Mouse (Mus musculus) hindbrain, postnatal 0 days (tissue): ENCODE results near the gene Lsm14b. TPM values are rescaled to one million over a fixed set of nuclear protein-coding genes. Genes with fewer than 3 reads are reported as not detected.

Experiments used
- ATAC-seq: fragments of 200-750 bp; cut with Nextera tagmentation; 2 replicates; pipeline ENCODE4 v1.8.0; 2017; ENCODE audit warnings: mild to moderate bottlenecking, moderate TSS enrichment, moderate library complexity
- DNase-seq: peaks from one replicate; pipeline ENCODE4 v3.0.0-alpha.2; 2015; ENCODE audit warnings: low spot score
- H3K27ac ChIP-seq: fragments of 300-500 bp; sonication (generic); 2 replicates; pipeline ENCODE4 v1.5.1; 2014; ENCODE audit warnings: mild to moderate bottlenecking
- H3K27me3 ChIP-seq: fragments of 300-500 bp; sonication (generic); 2 replicates; pipeline ENCODE4 v1.6.1; 2014; ENCODE audit warnings: low read length, mixed read lengths; ENCODE audit not compliant: insufficient read depth
- H3K36me3 ChIP-seq: fragments of 300-500 bp; sonication (generic); 2 replicates; pipeline ENCODE4 v1.6.1; 2014; ENCODE audit warnings: low read length, mixed read lengths; ENCODE audit not compliant: insufficient read depth
- H3K4me1 ChIP-seq: fragments of 300-500 bp; sonication (generic); 2 replicates; pipeline ENCODE4 v1.6.1; 2014; ENCODE audit warnings: antibody characterized with exemption, low read length, mixed read lengths; ENCODE audit not compliant: insufficient read depth
- H3K4me2 ChIP-seq: fragments of 300-500 bp; sonication (generic); 2 replicates; pipeline ENCODE4 v1.6.1; 2014; ENCODE audit warnings: low read depth, mild to moderate bottlenecking, low read length, moderate library complexity, mixed read lengths
- H3K4me3 ChIP-seq: fragments of 300-500 bp; sonication (generic); 2 replicates; pipeline ENCODE4 v1.5.1; 2014; ENCODE audit warnings: low read length
- H3K9ac ChIP-seq: fragments of 300-500 bp; sonication (generic); replicated peaks from 2 replicates; pipeline ENCODE4 v1.6.1; 2014; ENCODE audit warnings: mild to moderate bottlenecking, low read length, moderate library complexity, mixed read lengths
- H3K9me3 ChIP-seq: fragments of 300-500 bp; sonication (generic); 2 replicates; pipeline ENCODE4 v1.6.1; 2016; ENCODE audit warnings: low read length, mixed read lengths
- CTCF ChIP-seq: IDR thresholded peaks from 2 replicates; pipeline ENCODE4 v1.5.1; 2016; ENCODE audit warnings: antibody characterized with exemption, control low read depth, low read depth
- WGBS: fragments of 180-500 bp; shearing (Covaris S2); extraction: QIAGEN DNeasy Blood & Tissue Kit; methylation state at CpG from one replicate; pipeline ENCODE4 v1.1.7; 2014; 5-methylcytosine and 5-hydroxymethylcytosine counted together
- polyA plus RNA-seq: library from polyadenylated mRNA; unstranded; fragments of >200 nt; fragmentation: Nextera tagmentation; extraction: Ambion mirVana; gene quantifications from 2 replicates; pipeline ENCODE4 v1.2.1, GENCODE M21; 2015
- total RNA-seq: library from RNA; depleted of rRNA; stranded (reverse); fragments of >200 nt; gene quantifications from 2 replicates; pipeline ENCODE4 v1.2.3, GENCODE M21; 2014

Lsm14b gene
- total and polyA plus RNA-seq, 2 experiments from 2014 or later, result 21.3 to 88.2 TPM

DNA sequence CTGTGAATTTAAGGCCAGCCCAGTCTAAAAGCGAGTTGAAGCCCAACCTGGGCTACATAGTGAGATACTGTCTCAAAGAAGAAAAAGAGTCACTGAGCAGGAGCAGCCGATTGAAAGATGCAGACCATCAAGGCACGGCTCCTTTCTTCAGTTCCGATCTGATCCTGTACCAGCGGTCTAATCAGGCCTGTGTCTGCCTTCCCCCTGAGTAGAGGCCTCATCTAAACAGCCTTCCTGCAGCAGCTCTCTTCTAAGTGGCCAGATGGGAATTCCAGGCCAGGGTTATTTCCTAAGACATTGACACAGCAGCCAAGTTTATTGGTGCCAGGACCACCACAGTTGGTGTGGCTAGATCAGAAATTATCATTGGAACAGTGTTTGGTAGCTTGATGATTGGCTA lies 31.7 kb upstream of the Lsm14b start:
- Histone ChIP-seq H3K4me2 (no peak overlapping the region), H3K4me1 (no peaks in the 10 kb centered on the region), H3K36me3 (no peaks in the 10 kb centered on the region), H3K9ac (no peak overlapping the region), H3K27me3 (no peaks in the 10 kb centered on the region), H3K9me3 (no peaks in the 10 kb centered on the region), H3K27ac (no peak overlapping the region), H3K4me3 (no peak overlapping the region)
- no peak for TF ChIP-seq CTCF
- DNase-seq (no peak), ATAC-seq (no peak)
- WGBS, result 83% methylated on average over 5 of the region's 5 CpGs

DNA sequence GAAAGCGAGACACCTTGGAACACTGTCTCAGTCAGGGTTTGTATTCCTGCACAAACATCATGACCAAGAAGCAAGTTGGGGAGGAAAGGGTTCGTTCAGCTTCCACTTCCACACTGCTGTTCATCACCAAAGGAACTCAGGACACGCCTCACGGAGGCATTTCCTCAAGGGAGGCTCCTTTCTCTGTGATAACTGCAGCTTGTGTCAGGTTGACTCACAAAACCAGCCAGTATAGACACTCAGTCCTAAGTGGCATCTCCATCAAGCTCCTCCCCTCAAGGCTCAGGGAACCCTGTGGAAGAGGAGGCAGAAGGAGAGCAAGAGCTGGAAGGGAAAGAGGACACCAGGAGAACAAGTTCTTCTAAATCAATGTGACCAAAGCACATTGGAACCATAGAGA lies 26.4 kb upstream of the Lsm14b start:
- Histone ChIP-seq H3K36me3 (no peaks in the 10 kb centered on the region), H3K4me1 (no peaks in the 10 kb centered on the region), H3K4me2 (no peak overlapping the region), H3K9ac (no peak overlapping the region), H3K9me3 (no peaks in the 10 kb centered on the region), H3K4me3 (no peak overlapping the region), H3K27ac (no peak overlapping the region), H3K27me3 (no peaks in the 10 kb centered on the region)
- ATAC-seq (no peak), DNase-seq (no peak)
- WGBS, result 75% methylated on average over 4 of the region's 4 CpGs
- TF ChIP-seq CTCF, result no peak

DNA sequence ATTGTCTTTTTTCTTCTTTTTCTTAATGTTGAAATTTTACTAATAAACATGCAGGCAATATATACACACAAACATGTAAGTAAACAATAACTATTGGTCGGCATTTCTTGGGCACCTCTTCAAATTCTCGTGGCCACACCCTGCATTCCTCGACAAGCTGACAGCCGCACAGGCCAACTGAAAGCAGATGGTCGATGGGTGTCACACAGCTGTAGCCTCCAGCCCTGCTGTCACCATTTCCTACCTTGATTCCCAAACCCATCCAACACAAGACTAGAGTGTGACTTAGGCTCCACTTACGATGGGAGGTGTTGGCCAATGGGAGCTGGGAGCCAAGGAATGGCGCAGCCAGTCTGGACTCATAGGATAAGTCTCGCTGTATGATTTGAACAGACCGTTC lies 23.2 kb upstream of the Lsm14b start:
- 82% methylated on average over 9 of the region's 9 CpGs for WGBS
- Histone ChIP-seq H3K4me2 (no peak overlapping the region), H3K36me3 (no peaks in the 10 kb centered on the region), H3K9me3 (no peaks in the 10 kb centered on the region), H3K4me3 (no peak overlapping the region), H3K9ac (no peak overlapping the region), H3K4me1 (no peaks in the 10 kb centered on the region), H3K27ac (no peak overlapping the region), H3K27me3 (no peaks in the 10 kb centered on the region)
- ATAC-seq (no peak), DNase-seq (no peak)
- TF ChIP-seq CTCF, result no peak

DNA sequence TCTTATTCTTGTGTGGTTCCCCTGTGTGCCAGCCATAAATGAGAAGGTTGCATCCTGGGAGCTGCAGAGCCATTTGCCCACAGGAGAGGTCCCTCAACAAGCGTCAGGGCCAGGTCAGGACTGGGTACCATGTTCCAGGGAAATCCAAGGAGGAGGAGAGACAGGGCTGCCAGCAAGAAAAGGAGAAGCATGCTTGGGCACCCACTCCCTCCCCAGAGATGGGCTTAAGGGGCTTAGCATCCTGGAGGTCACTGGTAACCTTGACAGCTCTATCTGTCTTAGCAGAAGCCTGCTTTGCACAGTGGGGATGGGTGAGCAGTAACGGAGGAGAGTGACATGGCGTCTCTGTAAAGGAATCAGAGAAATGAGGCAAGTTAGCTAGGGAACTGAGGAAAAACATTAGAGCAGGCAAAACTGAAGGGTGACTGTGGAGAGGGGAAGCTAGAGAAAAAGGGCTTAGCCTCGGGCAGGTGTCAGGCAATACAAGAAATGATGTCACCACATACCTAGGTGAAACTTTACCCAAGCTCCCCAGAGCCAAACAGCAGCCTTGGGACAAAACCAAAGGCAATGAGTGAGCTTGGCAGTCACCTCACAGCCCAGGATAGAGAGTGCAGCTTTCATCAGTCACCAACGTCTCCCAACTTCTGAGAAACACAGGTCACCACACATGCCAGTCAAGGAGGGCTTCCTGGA lies 19.0 kb upstream of the Lsm14b start:
- no peaks in the 10 kb centered on the region for H3K27me3 ChIP-seq
- ATAC-seq, result no peak
- 59% methylated on average over 5 of the region's 5 CpGs for WGBS

DNA sequence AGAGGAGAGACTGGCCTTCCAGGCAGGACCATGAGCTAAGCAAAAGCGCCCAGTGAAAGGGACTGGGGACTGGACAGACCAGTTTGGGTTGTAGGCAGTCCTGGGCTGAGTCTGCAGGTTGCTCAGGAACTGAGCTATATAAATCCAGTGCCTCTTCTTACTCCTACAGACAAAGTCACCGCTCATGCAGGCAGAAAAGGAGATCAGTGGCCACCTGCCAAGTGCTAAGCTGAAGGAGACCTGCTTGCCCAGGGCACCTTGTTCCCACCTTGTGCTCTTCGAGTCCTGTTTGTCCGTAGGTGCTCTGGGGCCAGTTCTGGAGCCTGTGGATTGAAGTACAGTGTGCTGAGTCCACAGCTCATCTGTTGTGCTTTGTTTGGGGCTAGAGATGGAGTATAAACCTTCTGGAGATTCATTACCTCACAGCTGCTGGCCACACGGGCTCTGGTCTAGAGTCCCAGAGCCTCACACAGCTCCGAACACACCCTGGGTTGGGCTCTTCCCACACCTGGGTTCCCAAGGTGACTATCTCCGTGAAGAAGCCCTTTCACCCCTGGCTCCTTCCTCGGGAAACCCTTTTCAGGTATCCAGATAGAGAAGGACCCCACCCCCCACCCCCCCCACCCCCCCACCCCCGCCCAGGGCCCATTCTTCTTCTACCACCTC lies 18.3 kb upstream of the Lsm14b start:
- Histone ChIP-seq H3K4me3 (no peak overlapping the region), H3K36me3 (no peaks in the 10 kb centered on the region), H3K4me1 (no peaks in the 10 kb centered on the region), H3K27ac (no peak overlapping the region), H3K4me2 (no peak overlapping the region), H3K27me3 (no peaks in the 10 kb centered on the region), H3K9ac (no peak overlapping the region), H3K9me3 (no peaks in the 10 kb centered on the region)
- DNase-seq, result no peak
- WGBS, result 49% methylated on average over 9 of the region's 9 CpGs
- TF ChIP-seq CTCF, result no peak
- ATAC-seq, result no peak

More for the DNA sequence above, 19.0 kb upstream of the Lsm14b start:
- no peak for TF ChIP-seq CTCF
- no peak for DNase-seq
- Histone ChIP-seq H3K36me3 (no peaks in the 10 kb centered on the region), H3K4me2 (no peak overlapping the region), H3K9me3 (no peaks in the 10 kb centered on the region), H3K4me3 (no peak overlapping the region), H3K9ac (no peak overlapping the region), H3K4me1 (no peaks in the 10 kb centered on the region), H3K27ac (no peak overlapping the region)

DNA sequence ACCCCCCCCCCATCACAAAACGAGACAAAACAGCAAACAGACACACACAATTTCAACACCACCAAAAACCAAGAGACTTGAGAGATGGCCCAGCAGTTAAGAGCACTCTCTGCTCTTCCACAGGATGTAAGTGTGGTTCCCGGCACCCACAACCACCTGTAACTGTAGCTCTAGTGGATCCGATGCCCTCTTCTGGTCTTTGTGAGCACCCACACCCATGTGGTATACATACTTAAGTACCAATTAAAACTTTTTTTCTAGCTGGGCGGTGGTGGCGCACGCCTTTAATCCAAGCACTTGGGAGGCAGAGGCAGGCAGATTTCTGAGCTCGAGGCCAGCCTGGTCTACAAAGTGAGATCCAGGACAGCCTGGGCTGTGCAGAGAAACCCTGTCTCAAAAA lies 14.1 kb upstream of the Lsm14b start:
- no peak overlapping the region for H3K4me3 ChIP-seq
- TF ChIP-seq CTCF, result no peak
- H3K27ac ChIP-seq, result no peak overlapping the region
- no peak overlapping the region for H3K4me2 ChIP-seq
- H3K27me3 ChIP-seq, result no peaks in the 10 kb centered on the region
- no peaks in the 10 kb centered on the region for H3K36me3 ChIP-seq
- WGBS, result 93% methylated on average over 7 of the region's 7 CpGs
- H3K9ac ChIP-seq, result no peak overlapping the region
- no peaks in the 10 kb centered on the region for H3K9me3 ChIP-seq
- ATAC-seq (no peak), DNase-seq (no peak)
- H3K4me1 ChIP-seq, result no peaks in the 10 kb centered on the region

DNA sequence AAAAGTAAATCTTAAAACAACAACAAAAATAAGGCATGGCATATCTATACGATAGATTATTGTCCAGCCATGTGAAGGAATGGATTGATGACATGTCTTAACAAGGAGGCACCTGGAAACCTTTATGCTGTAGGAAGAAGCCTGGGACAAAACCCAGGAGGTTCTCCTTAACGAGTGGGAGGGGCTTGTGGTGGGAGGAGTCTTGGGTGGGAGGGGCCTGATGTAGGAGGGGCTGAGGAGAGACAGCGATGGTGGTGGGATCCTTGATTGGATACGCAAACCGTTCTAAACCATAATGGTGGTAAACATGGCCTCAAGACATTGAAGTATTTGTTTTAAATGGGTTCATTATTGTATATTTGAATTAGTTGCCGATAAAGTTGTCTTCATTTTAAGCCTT lies 13.4 kb upstream of the Lsm14b start:
- WGBS, result 86% methylated on average over 6 of the region's 6 CpGs
- no peak overlapping the region for H3K27ac ChIP-seq
- TF ChIP-seq CTCF, result no peak
- no peak overlapping the region for H3K4me3 ChIP-seq
- H3K36me3 ChIP-seq, result no peaks in the 10 kb centered on the region
- DNase-seq (no peak), ATAC-seq (no peak)
- no peaks in the 10 kb centered on the region for H3K27me3 ChIP-seq
- H3K4me2 ChIP-seq, result no peak overlapping the region
- no peak overlapping the region for H3K9ac ChIP-seq
- no peaks in the 10 kb centered on the region for H3K4me1 ChIP-seq
- no peaks in the 10 kb centered on the region for H3K9me3 ChIP-seq
